8 mouse cellular contexts compared by ENCODE assay signal in the genomic region with DNA sequence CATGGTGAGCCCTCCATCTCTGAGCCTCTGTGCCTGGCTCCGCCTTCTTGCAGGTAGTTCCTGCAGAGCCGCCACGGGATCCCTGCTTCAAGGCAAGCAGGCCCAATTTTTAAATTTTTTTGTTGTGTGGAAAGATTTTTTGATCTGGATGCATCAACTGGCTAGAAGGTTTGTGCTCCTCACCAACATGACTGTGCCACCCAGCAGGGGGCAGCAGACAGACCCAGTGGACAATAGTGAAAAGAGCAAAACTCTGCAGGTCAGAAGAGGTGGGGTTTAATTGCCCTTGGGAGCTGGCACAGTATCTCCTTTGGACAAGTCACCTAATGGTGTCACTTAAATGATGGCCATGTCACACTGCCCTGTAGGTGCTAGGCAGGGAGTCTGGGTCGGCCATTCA.
DNase-seq lines count a peak whose midpoint lies in the region; ATAC-seq and TF ChIP-seq lines count a peak whose summit lies in the region.

No protein-coding gene starts in this region.

- H3K9ac ChIP-seq in midbrain, embryonic 11.5 days (ENCODE audit: low read length) = no peak overlapping the region
- H3K9ac ChIP-seq in midbrain, embryonic 15.5 days = no peak overlapping the region
- H3K9ac ChIP-seq in kidney, embryonic 16.5 days (replicated peaks; ENCODE audit: low read length) = no peak overlapping the region
- H3K9ac ChIP-seq in liver, embryonic 11.5 days (ENCODE audit: low read depth, low read length) = no peak overlapping the region

- no peaks in the 10 kb centered on the region for H3K9me3 ChIP-seq in midbrain, embryonic 11.5 days (ENCODE audit: control insufficient read depth, low read length)
- H3K9me3 ChIP-seq in midbrain, embryonic 15.5 days = no peaks in the 10 kb centered on the region
- no peaks in the 10 kb centered on the region for H3K9me3 ChIP-seq in kidney, embryonic 16.5 days (ENCODE audit: low read length)
- H3K9me3 ChIP-seq in liver, embryonic 11.5 days (ENCODE audit: control insufficient read depth, low read length) = no peaks in the 10 kb centered on the region

- no peak overlapping the region for H3K4me3 ChIP-seq in midbrain, embryonic 11.5 days (ENCODE audit: low read depth, low read length)
- no peak overlapping the region for H3K4me3 ChIP-seq in midbrain, embryonic 15.5 days
- no peak overlapping the region for H3K4me3 ChIP-seq in embryonic fibroblast, embryonic 13.5 days (ENCODE audit: insufficient read depth, low read length)
- no peak overlapping the region for H3K4me3 ChIP-seq in kidney, embryonic 16.5 days (ENCODE audit: low read length)
- H3K4me3 ChIP-seq in liver, embryonic 11.5 days (ENCODE audit: low read depth, low read length) = no peak overlapping the region

- H3K27ac ChIP-seq in midbrain, embryonic 11.5 days (ENCODE audit: low read depth, low read length) = no peak overlapping the region
- H3K27ac ChIP-seq in midbrain, embryonic 15.5 days = no peak overlapping the region
- no peak overlapping the region for H3K27ac ChIP-seq in embryonic fibroblast, embryonic 13.5 days (ENCODE audit: insufficient read depth, low read length)
- no peak overlapping the region for H3K27ac ChIP-seq in kidney, embryonic 16.5 days (ENCODE audit: low read length)
- H3K27ac ChIP-seq in liver, embryonic 11.5 days (ENCODE audit: low read depth, low read length) = no peak overlapping the region

- peak; percentile 41 for ATAC-seq in midbrain, embryonic 11.5 days (ENCODE audit: low FRiP score)
- ATAC-seq in midbrain, embryonic 15.5 days (replicated peaks) = no peak
- peak; percentile 10; the same call in 1 of the 2 replicates for ATAC-seq in kidney, embryonic 16.5 days (ENCODE audit: low FRiP score, low TSS enrichment)
- ATAC-seq in liver, embryonic 11.5 days (replicated peaks; ENCODE audit: low FRiP score) = no peak

- DNase-seq in midbrain, embryonic 11.5 days (ENCODE audit: low spot score, missing footprints) = peak; percentile 92
- peak; percentile 87 to 94 for DNase-seq in adrenal gland, postnatal 36 days
- DNase-seq in liver, embryonic 11.5 days (ENCODE audit: low spot score) = peak; percentile 50
- DNase-seq in retina, adult 2 months (ENCODE audit: low read depth, low spot score) = peak; percentile 34
- peak; percentile 94 for DNase-seq in thymus, postnatal 4 days

- TF ChIP-seq CTCF in embryonic fibroblast, embryonic 13.5 days (IDR thresholded peaks at IDR 0.05; ENCODE audit: borderline replicate concordance, insufficient read depth, low read length) = peak; percentile 67; the same call in 1 of the 2 replicates

- TF ChIP-seq POLR2A in embryonic fibroblast, embryonic 13.5 days (IDR thresholded peaks at IDR 0.05; ENCODE audit: low read depth, low read length) = no peak

- no peaks in the 10 kb centered on the region for H3K4me1 ChIP-seq in midbrain, embryonic 11.5 days (ENCODE audit: control insufficient read depth, insufficient read depth, low read length)
- peaks cover 6% of the 10 kb centered on the region; the same call in 1 of the 2 replicates for H3K4me1 ChIP-seq in midbrain, embryonic 15.5 days
- peaks cover 3% of the 10 kb centered on the region; the same call in 1 of the 2 replicates for H3K4me1 ChIP-seq in embryonic fibroblast, embryonic 13.5 days (ENCODE audit: control insufficient read depth, insufficient read depth, low read length)
- H3K4me1 ChIP-seq in kidney, embryonic 16.5 days (ENCODE audit: insufficient read depth, low read length) = peaks cover 6% of the 10 kb centered on the region; the same call in 1 of the 2 replicates
- peaks cover 2% of the 10 kb centered on the region; the same call in 1 of the 2 replicates for H3K4me1 ChIP-seq in liver, embryonic 11.5 days (replicated peaks; ENCODE audit: control insufficient read depth, insufficient read depth, low read length)

- H3K27me3 ChIP-seq in midbrain, embryonic 11.5 days (ENCODE audit: control insufficient read depth, insufficient read depth, low read length) = no peaks in the 10 kb centered on the region
- H3K27me3 ChIP-seq in midbrain, embryonic 15.5 days (replicated peaks) = no peaks in the 10 kb centered on the region
- no peaks in the 10 kb centered on the region for H3K27me3 ChIP-seq in kidney, embryonic 16.5 days (ENCODE audit: insufficient read depth, low read length)
- H3K27me3 ChIP-seq in liver, embryonic 11.5 days (replicated peaks; ENCODE audit: control insufficient read depth, insufficient read depth, low read length) = no peaks in the 10 kb centered on the region

- H3K36me3 ChIP-seq in midbrain, embryonic 11.5 days (ENCODE audit: control insufficient read depth, insufficient read depth, low read length) = no peaks in the 10 kb centered on the region
- H3K36me3 ChIP-seq in midbrain, embryonic 15.5 days (replicated peaks) = no peaks in the 10 kb centered on the region
- no peaks in the 10 kb centered on the region for H3K36me3 ChIP-seq in kidney, embryonic 16.5 days (ENCODE audit: insufficient read depth, low read length)
- H3K36me3 ChIP-seq in liver, embryonic 11.5 days (ENCODE audit: control insufficient read depth, insufficient read depth, low read length) = no peaks in the 10 kb centered on the region

- WGBS in midbrain, embryonic 11.5 days = 74% methylated on average over 4 of the region's 4 CpGs
- WGBS in midbrain, embryonic 15.5 days = 87% methylated on average over 4 of the region's 4 CpGs
- 74% methylated on average over 4 of the region's 4 CpGs for WGBS in kidney, embryonic 16.5 days
- 47% methylated on average over 4 of the region's 4 CpGs for WGBS in liver, embryonic 11.5 days

- H3K4me2 ChIP-seq in midbrain, embryonic 11.5 days = no peak overlapping the region
- H3K4me2 ChIP-seq in midbrain, embryonic 15.5 days = no peak overlapping the region
- no peak overlapping the region for H3K4me2 ChIP-seq in kidney, embryonic 16.5 days (replicated peaks; ENCODE audit: low read depth, low read length)
- H3K4me2 ChIP-seq in liver, embryonic 11.5 days = no peak overlapping the region

Comparison
In these comparisons a context has a peak if more than half of its experiments do, and no peak if none do; other contexts are left out.
1. ATAC-seq: peak in midbrain, embryonic 11.5 days (single experiment) and kidney, embryonic 16.5 days (single experiment); none in midbrain, embryonic 15.5 days (single experiment) and liver, embryonic 11.5 days (single experiment).
2. DNase-seq: peak in every context shown above with its lines; median percentile 94 in thymus, postnatal 4 days; 92 in midbrain, embryonic 11.5 days; 90 in adrenal gland, postnatal 36 days; 50 in liver, embryonic 11.5 days; 34 in retina, adult 2 months.